Mouse (Mus musculus): ENCODE results near the gene Mtus2. TPM values are rescaled to one million over a fixed set of nuclear protein-coding genes. Genes with fewer than 3 reads are reported as not detected.

Mtus2 gene
- total and polyA plus RNA-seq, 2 experiments = 0.18 to 0.66 TPM

- no peak overlapping the region for H3K9ac ChIP-seq (ENCODE audit: low read depth, low read length)
- no peak for DNase-seq (ENCODE audit: extremely low read depth, low read depth, low spot score)
- H3K27me3 ChIP-seq (ENCODE audit: control insufficient read depth, insufficient read depth, low read length) = no peaks in the 10 kb centered on the region
- H3K4me1 ChIP-seq (ENCODE audit: control insufficient read depth, insufficient read depth, low read length) = no peaks in the 10 kb centered on the region
- WGBS = 75% methylated on average over 13 of the region's 13 CpGs
- no peaks in the 10 kb centered on the region for H3K79me2 ChIP-seq (ENCODE audit: control insufficient read depth, insufficient read depth, low read length)
- no peak overlapping the region for H3K4me3 ChIP-seq (ENCODE audit: insufficient read depth, low read depth, low read length)
- no peaks in the 10 kb centered on the region for H3K36me3 ChIP-seq (ENCODE audit: control insufficient read depth, insufficient read depth, low read length)
- TF ChIP-seq CTCF (IDR thresholded peaks at IDR 0.05; ENCODE audit: low read depth, low read length) (no peak), POLR2A (IDR thresholded peaks at IDR 0.05; ENCODE audit: extremely low read depth, insufficient read depth, low read length) (no peak)
- no peak overlapping the region for H3K27ac ChIP-seq (replicated peaks; ENCODE audit: insufficient read depth, low read depth, low read length)
These were observed 95.9 kb downstream of the Mtus2 start for GRCm38 (mm10) chr5:148052846-148053608.

- 72% methylated on average over 4 of the region's 4 CpGs for WGBS
- TF ChIP-seq POLR2A (IDR thresholded peaks at IDR 0.05; ENCODE audit: extremely low read depth, insufficient read depth, low read length) (no peak), CTCF (IDR thresholded peaks at IDR 0.05; ENCODE audit: low read depth, low read length) (no peak)
These were observed 96.5 kb downstream of the Mtus2 start for GRCm38 (mm10) chr5:148053609-148053990.

GRCm38 (mm10) chr5:148056831-148057230 is 99.7 kb downstream of the Mtus2 start:
- no peaks in the 10 kb centered on the region for H3K79me2 ChIP-seq (ENCODE audit: control insufficient read depth, insufficient read depth, low read length)
- H3K4me3 ChIP-seq (ENCODE audit: insufficient read depth, low read depth, low read length) = no peak overlapping the region
- no peaks in the 10 kb centered on the region for H3K4me1 ChIP-seq (ENCODE audit: control insufficient read depth, insufficient read depth, low read length)
- no peaks in the 10 kb centered on the region for H3K36me3 ChIP-seq (ENCODE audit: control insufficient read depth, insufficient read depth, low read length)
- no peak overlapping the region for H3K9ac ChIP-seq (ENCODE audit: low read depth, low read length)
- no peak for TF ChIP-seq POLR2A (IDR thresholded peaks at IDR 0.05; ENCODE audit: extremely low read depth, insufficient read depth, low read length)
- TF ChIP-seq CTCF (IDR thresholded peaks at IDR 0.05; ENCODE audit: low read depth, low read length) = no peak
- H3K27ac ChIP-seq (replicated peaks; ENCODE audit: insufficient read depth, low read depth, low read length) = no peak overlapping the region
- 64% methylated on average over 1 of the region's 1 CpGs for WGBS
- H3K27me3 ChIP-seq (ENCODE audit: control insufficient read depth, insufficient read depth, low read length) = no peaks in the 10 kb centered on the region
- DNase-seq (ENCODE audit: extremely low read depth, low read depth, low spot score) = no peak

More at GRCm38 (mm10) chr5:148053609-148053990, 96.5 kb downstream of the Mtus2 start:
- Histone ChIP-seq H3K9ac (ENCODE audit: low read depth, low read length) (no peak overlapping the region), H3K27ac (replicated peaks; ENCODE audit: insufficient read depth, low read depth, low read length) (no peak overlapping the region), H3K27me3 (ENCODE audit: control insufficient read depth, insufficient read depth, low read length) (no peaks in the 10 kb centered on the region), H3K4me3 (ENCODE audit: insufficient read depth, low read depth, low read length) (no peak overlapping the region), H3K79me2 (ENCODE audit: control insufficient read depth, insufficient read depth, low read length) (no peaks in the 10 kb centered on the region), H3K36me3 (ENCODE audit: control insufficient read depth, insufficient read depth, low read length) (no peaks in the 10 kb centered on the region), H3K4me1 (ENCODE audit: control insufficient read depth, insufficient read depth, low read length) (no peaks in the 10 kb centered on the region)
- no peak for DNase-seq (ENCODE audit: extremely low read depth, low read depth, low spot score)

GRCm38 (mm10) chr5:148057433-148057832 is 100.3 kb downstream of the Mtus2 start:
- H3K4me3 ChIP-seq (ENCODE audit: insufficient read depth, low read depth, low read length) = no peak overlapping the region
- no peaks in the 10 kb centered on the region for H3K36me3 ChIP-seq (ENCODE audit: control insufficient read depth, insufficient read depth, low read length)

GRCm38 (mm10) chr5:148059339-148059738 is 102.2 kb downstream of the Mtus2 start:
- no peak overlapping the region for H3K4me3 ChIP-seq (ENCODE audit: insufficient read depth, low read depth, low read length)
- 65% methylated on average over 3 of the region's 3 CpGs for WGBS
- no peaks in the 10 kb centered on the region for H3K79me2 ChIP-seq (ENCODE audit: control insufficient read depth, insufficient read depth, low read length)
- no peak overlapping the region for H3K9ac ChIP-seq (ENCODE audit: low read depth, low read length)
- no peak overlapping the region for H3K27ac ChIP-seq (replicated peaks; ENCODE audit: insufficient read depth, low read depth, low read length)
- no peak for DNase-seq (ENCODE audit: extremely low read depth, low read depth, low spot score)
- no peaks in the 10 kb centered on the region for H3K36me3 ChIP-seq (ENCODE audit: control insufficient read depth, insufficient read depth, low read length)
- H3K27me3 ChIP-seq (ENCODE audit: control insufficient read depth, insufficient read depth, low read length) = no peaks in the 10 kb centered on the region
- TF ChIP-seq CTCF (IDR thresholded peaks at IDR 0.05; ENCODE audit: low read depth, low read length) (no peak), POLR2A (IDR thresholded peaks at IDR 0.05; ENCODE audit: extremely low read depth, insufficient read depth, low read length) (no peak)
- H3K4me1 ChIP-seq (ENCODE audit: control insufficient read depth, insufficient read depth, low read length) = no peaks in the 10 kb centered on the region

More at GRCm38 (mm10) chr5:148057433-148057832, 100.3 kb downstream of the Mtus2 start:
- no peak for DNase-seq (ENCODE audit: extremely low read depth, low read depth, low spot score)
- H3K4me1 ChIP-seq (ENCODE audit: control insufficient read depth, insufficient read depth, low read length) = no peaks in the 10 kb centered on the region
- no peak overlapping the region for H3K27ac ChIP-seq (replicated peaks; ENCODE audit: insufficient read depth, low read depth, low read length)
- 58% methylated on average over 3 of the region's 3 CpGs for WGBS
- no peak overlapping the region for H3K9ac ChIP-seq (ENCODE audit: low read depth, low read length)
- H3K27me3 ChIP-seq (ENCODE audit: control insufficient read depth, insufficient read depth, low read length) = no peaks in the 10 kb centered on the region
- TF ChIP-seq CTCF (IDR thresholded peaks at IDR 0.05; ENCODE audit: low read depth, low read length) = no peak
- no peak for TF ChIP-seq POLR2A (IDR thresholded peaks at IDR 0.05; ENCODE audit: extremely low read depth, insufficient read depth, low read length)
- H3K79me2 ChIP-seq (ENCODE audit: control insufficient read depth, insufficient read depth, low read length) = no peaks in the 10 kb centered on the region

- TF ChIP-seq POLR2A (IDR thresholded peaks at IDR 0.05; ENCODE audit: extremely low read depth, insufficient read depth, low read length) (no peak), CTCF (IDR thresholded peaks at IDR 0.05; ENCODE audit: low read depth, low read length) (no peak)
- no peaks in the 10 kb centered on the region for H3K27me3 ChIP-seq (ENCODE audit: control insufficient read depth, insufficient read depth, low read length)
- WGBS = 92% methylated on average over 4 of the region's 4 CpGs
These were observed 104.7 kb downstream of the Mtus2 start for GRCm38 (mm10) chr5:148061869-148062268.

More at GRCm38 (mm10) chr5:148061869-148062268, 104.7 kb downstream of the Mtus2 start:
- Histone ChIP-seq H3K9ac (ENCODE audit: low read depth, low read length) (no peak overlapping the region), H3K4me1 (ENCODE audit: control insufficient read depth, insufficient read depth, low read length) (no peaks in the 10 kb centered on the region), H3K36me3 (ENCODE audit: control insufficient read depth, insufficient read depth, low read length) (no peaks in the 10 kb centered on the region), H3K79me2 (ENCODE audit: control insufficient read depth, insufficient read depth, low read length) (no peaks in the 10 kb centered on the region), H3K4me3 (ENCODE audit: insufficient read depth, low read depth, low read length) (no peak overlapping the region), H3K27ac (replicated peaks; ENCODE audit: insufficient read depth, low read depth, low read length) (no peak overlapping the region)
- no peak for DNase-seq (ENCODE audit: extremely low read depth, low read depth, low spot score)
